Mouse (Mus musculus) liver, adult 2 months (tissue): ENCODE measurements around the gene Tnp2.

Experiments
- CTCF ChIP-seq: fragments of 200-500 bp; IDR thresholded peaks from 2 replicates; pipeline ENCODE4 v1.5.1; 2011; ENCODE audit warnings: low read depth, low read length, control low read depth
- POLR2A ChIP-seq: fragments of 200-500 bp; IDR thresholded peaks from 2 replicates; pipeline ENCODE4 v1.6.1; 2011; ENCODE audit warnings: low read length, control low read depth; ENCODE audit not compliant: insufficient read depth; ENCODE audit errors: extremely low read depth

GRCm38 (mm10) chr16:10812865-10813371 lies 24.5 kb upstream of the Tnp2 start, which contains the start of gene Gm11172:
- no peak for TF ChIP-seq CTCF
- TF ChIP-seq POLR2A: no peak
